Mouse (Mus musculus) ES-E14 (cell line): ENCODE data around the gene Myo3a.

Experiments
- HCFC1 ChIP-seq: IDR thresholded peaks from 2 replicates; pipeline ENCODE4 v1.6.1; 2012; ENCODE audit warnings: low read length, inconsistent platforms, borderline replicate concordance; ENCODE audit not compliant: insufficient read depth
- MAFK ChIP-seq: IDR thresholded peaks from 2 replicates; pipeline ENCODE4 v1.6.1; 2014; ENCODE audit warnings: mild to moderate bottlenecking, low read depth, low read length, inconsistent platforms; ENCODE audit not compliant: insufficient read depth
- ZC3H11A ChIP-seq: IDR thresholded peaks from 2 replicates; pipeline ENCODE4 v1.6.1; 2012; ENCODE audit warnings: low read depth, mild to moderate bottlenecking, inconsistent platforms, low read length, borderline replicate concordance
- ZNF384 ChIP-seq: IDR thresholded peaks from 2 replicates; pipeline ENCODE4 v1.6.1; 2012; ENCODE audit warnings: low read depth, low read length, inconsistent platforms

DNA sequence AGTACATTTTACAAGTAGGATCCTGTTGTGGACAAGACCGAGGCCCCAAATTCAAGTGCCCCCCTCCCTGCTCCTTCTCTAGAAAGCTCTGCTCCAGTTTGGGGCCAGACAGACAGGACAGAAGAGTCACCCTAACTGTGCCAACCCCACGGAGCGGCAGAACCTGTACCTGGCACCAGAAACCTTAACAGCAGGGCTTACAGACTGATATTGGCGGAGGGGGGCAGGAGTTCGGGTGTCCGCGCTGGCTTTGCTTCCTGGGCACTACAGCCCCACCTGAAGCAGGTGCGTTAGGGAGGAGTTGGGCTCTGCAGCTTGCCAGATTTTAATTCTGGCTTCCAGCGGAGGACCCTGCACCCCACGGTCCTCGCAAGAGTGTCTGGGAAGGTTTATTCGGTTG lies 392.1 kb downstream of the Myo3a start:
- TF ChIP-seq ZC3H11A: no peak
- no peak for TF ChIP-seq HCFC1
- no peak for TF ChIP-seq MAFK
- TF ChIP-seq ZNF384: no peak
